Mouse (Mus musculus) neural tube, embryonic 15.5 days (tissue): ENCODE data around the gene Vps35. TPM values are rescaled to one million over a fixed set of nuclear protein-coding genes. Genes with fewer than 3 reads are reported as not detected.

Experiments used
- ATAC-seq: fragments of 200-750 bp; cut with Nextera tagmentation; 2 replicates; pipeline ENCODE4 v1.8.0; 2017; ENCODE audit warnings: mild to moderate bottlenecking, moderate TSS enrichment, moderate library complexity; ENCODE audit not compliant: low FRiP score
- H3K27ac ChIP-seq: fragments of 300-500 bp; sonication (generic); replicated peaks from 2 replicates; pipeline ENCODE4 v1.5.1; 2015; ENCODE audit warnings: mild to moderate bottlenecking, inconsistent platforms
- H3K27me3 ChIP-seq: fragments of 300-500 bp; sonication (generic); replicated peaks from 2 replicates; pipeline ENCODE4 v1.6.1; 2015; ENCODE audit warnings: inconsistent platforms
- H3K36me3 ChIP-seq: fragments of 300-500 bp; sonication (generic); 2 replicates; pipeline ENCODE4 v1.6.1; 2015; ENCODE audit warnings: inconsistent platforms
- H3K4me1 ChIP-seq: fragments of 300-500 bp; sonication (generic); 2 replicates; pipeline ENCODE4 v1.6.1; 2015; ENCODE audit warnings: inconsistent platforms
- H3K4me2 ChIP-seq: fragments of 300-500 bp; sonication (generic); 2 replicates; pipeline ENCODE4 v1.6.1; 2015; ENCODE audit warnings: inconsistent platforms, mild to moderate bottlenecking, moderate library complexity
- H3K4me3 ChIP-seq: fragments of 300-500 bp; sonication (generic); replicated peaks from 2 replicates; pipeline ENCODE4 v1.5.1; 2015; ENCODE audit warnings: mild to moderate bottlenecking, inconsistent platforms
- H3K9ac ChIP-seq: fragments of 300-500 bp; sonication (generic); replicated peaks from 2 replicates; pipeline ENCODE4 v1.6.1; 2015; ENCODE audit warnings: mild to moderate bottlenecking, inconsistent platforms
- H3K9me3 ChIP-seq: fragments of 300-500 bp; sonication (generic); replicated peaks from 2 replicates; pipeline ENCODE4 v1.6.1; 2016; ENCODE audit warnings: inconsistent platforms
- WGBS: fragments of 180-500 bp; shearing (Covaris S2); methylation state at CpG from one replicate; pipeline ENCODE4 v1.1.7; 2015; ENCODE audit warnings: mixed read lengths; 5-methylcytosine and 5-hydroxymethylcytosine counted together
- polyA plus RNA-seq: library from polyadenylated mRNA; unstranded; fragments of >200 nt; fragmentation: Nextera tagmentation; extraction: Ambion mirVana; gene quantifications from 2 replicates; pipeline ENCODE4 v1.2.1, GENCODE M21; 2015

Gene Vps35
- polyA plus RNA-seq, 1 experiment from 2014 or later, result 171 TPM

DNA sequence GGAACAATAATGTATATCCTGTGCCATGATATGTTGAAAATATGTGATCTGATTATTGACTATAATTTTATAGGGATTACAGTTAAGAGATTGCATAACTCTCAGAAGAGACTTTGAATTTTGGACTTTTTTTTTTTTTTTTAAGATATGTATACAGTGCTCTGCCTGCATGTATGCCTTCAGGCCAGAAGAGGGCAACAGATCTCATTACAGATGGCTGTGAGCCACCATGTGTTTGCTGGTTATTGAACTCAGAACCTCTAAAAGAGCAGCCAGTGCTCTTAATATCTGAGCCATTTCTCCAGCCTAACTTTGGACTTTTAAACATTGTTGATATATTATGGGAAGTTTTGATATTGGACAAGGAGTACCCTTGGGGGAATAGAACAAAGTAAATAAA is 12.1 kb upstream of the Vps35 start:
- H3K27me3 ChIP-seq, result no peaks in the 10 kb centered on the region
- no peaks in the 10 kb centered on the region for H3K9me3 ChIP-seq
- ATAC-seq, result no peak
- H3K27ac ChIP-seq, result no peak overlapping the region
- H3K9ac ChIP-seq, result no peak overlapping the region
- H3K36me3 ChIP-seq, result peaks cover 21% of the 10 kb centered on the region
- no peak overlapping the region for H3K4me3 ChIP-seq
- no peaks in the 10 kb centered on the region for H3K4me1 ChIP-seq
- H3K4me2 ChIP-seq, result no peak overlapping the region

DNA sequence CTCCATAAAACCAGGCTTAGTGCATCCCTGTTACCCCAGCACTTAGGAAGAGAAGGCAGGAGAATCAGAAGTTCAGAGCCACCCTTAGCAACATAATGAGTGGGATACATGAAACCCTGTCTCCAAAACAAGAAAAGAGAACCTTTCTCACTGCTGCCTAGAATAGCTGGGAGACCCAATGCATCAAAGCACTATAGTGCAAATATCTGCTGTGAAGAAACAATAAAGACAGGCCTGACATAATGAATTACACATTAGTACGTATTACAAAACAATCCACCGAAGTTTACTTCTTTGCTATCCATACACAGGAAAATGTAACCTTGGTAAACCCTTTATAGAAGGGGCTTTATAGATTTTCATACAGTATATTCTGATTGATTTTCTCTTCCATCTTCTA is 9.0 kb upstream of the Vps35 start:
- 92% methylated on average over 2 of the region's 2 CpGs for WGBS
- peaks cover 45% of the 10 kb centered on the region for H3K36me3 ChIP-seq
- H3K9ac ChIP-seq, result no peak overlapping the region
- no peak for ATAC-seq
- no peaks in the 10 kb centered on the region for H3K9me3 ChIP-seq
- no peaks in the 10 kb centered on the region for H3K27me3 ChIP-seq
- H3K4me1 ChIP-seq, result no peaks in the 10 kb centered on the region
- no peak overlapping the region for H3K4me3 ChIP-seq
- no peak overlapping the region for H3K4me2 ChIP-seq
- H3K27ac ChIP-seq, result no peak overlapping the region

- Histone ChIP-seq H3K4me1 (peaks cover 15% of the 10 kb centered on the region), H3K4me2 (no peak overlapping the region), H3K36me3 (peaks cover 42% of the 10 kb centered on the region), H3K27ac (no peak overlapping the region), H3K9ac (no peak overlapping the region), H3K27me3 (no peaks in the 10 kb centered on the region), H3K4me3 (no peak overlapping the region), H3K9me3 (no peaks in the 10 kb centered on the region)
- no peak for ATAC-seq
- 87% methylated on average over 5 of the region's 5 CpGs for WGBS
These were observed 3.9 kb upstream of the Vps35 start for GRCm38 (mm10) chr8:85303531-85303930.

- Histone ChIP-seq H3K4me2 (no peak overlapping the region), H3K9ac (no peak overlapping the region), H3K27ac (no peak overlapping the region), H3K36me3 (peaks cover 36% of the 10 kb centered on the region), H3K4me1 (peaks cover 19% of the 10 kb centered on the region), H3K9me3 (no peaks in the 10 kb centered on the region), H3K4me3 (no peak overlapping the region), H3K27me3 (no peaks in the 10 kb centered on the region)
- WGBS, result 92% methylated on average over 3 of the region's 3 CpGs
- no peak for ATAC-seq
These were observed 3.3 kb upstream of the Vps35 start for GRCm38 (mm10) chr8:85302931-85303330.

DNA sequence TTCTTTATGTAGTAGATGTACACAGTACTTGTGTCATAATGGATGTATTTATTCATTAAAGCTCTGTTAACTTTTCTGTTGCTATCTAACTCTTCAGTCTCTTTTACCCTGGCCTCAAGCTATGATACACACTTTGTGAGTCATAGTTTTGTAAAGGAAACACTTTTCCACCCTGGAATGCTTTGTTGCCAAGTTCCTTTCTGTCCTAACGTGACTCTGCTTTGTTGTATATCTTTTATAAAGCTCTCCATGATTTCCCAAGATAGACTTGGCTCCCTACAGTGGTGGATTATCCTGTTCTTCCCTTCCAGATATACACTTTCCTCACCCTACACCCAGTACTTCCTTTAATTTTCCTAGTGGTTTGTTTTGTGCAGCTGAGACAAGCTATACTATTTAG is 2.3 kb upstream of the Vps35 start:
- no peak overlapping the region for H3K4me2 ChIP-seq
- H3K4me1 ChIP-seq, result peaks cover 29% of the 10 kb centered on the region
- no peak for ATAC-seq
- H3K9ac ChIP-seq, result no peak overlapping the region
- WGBS, result 51% methylated on average over 1 of the region's 1 CpGs
- H3K9me3 ChIP-seq, result no peaks in the 10 kb centered on the region
- H3K36me3 ChIP-seq, result peaks cover 31% of the 10 kb centered on the region
- no peak overlapping the region for H3K4me3 ChIP-seq
- H3K27me3 ChIP-seq, result no peaks in the 10 kb centered on the region
- no peak overlapping the region for H3K27ac ChIP-seq

DNA sequence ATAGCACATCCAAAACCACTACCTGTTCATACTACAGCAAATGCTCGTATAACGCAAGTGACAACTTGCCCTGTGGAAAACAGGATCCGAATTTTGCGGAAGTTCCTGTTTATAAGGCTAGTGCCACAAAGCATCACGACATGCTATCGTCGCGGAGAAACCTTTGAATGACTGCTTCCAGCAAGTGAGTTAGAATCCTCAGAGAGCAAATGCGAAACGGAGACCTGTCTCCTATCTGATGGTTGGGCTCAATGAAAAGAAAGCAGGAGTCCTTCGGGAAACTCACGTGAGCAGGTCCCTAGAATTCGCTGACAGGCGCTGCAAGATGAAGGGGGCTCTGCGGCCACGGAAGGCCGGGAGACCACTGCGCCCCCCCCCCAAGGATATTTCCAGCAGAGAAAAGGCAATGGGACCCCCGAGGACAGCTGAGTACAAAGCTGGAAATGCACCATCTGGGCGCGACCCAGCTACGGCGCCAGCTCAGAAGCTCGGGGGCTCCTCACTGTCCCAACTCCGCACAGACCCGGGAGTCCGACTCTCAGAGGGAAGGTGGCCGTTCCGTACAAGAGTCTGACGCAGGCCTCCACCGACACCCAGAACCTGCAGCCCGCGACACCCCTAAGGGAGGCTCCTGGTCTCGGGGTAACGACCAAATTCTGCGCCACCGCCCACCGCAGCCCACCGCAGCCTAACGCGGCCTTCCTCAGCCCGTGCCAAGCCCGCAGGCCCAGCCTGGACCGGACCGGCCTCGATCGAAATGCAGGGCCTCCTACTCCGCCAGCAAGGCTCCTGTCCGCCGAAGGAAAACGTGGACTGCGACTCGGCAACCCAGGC is 785 bp downstream of the Vps35 start:
- Histone ChIP-seq H3K27ac (peak overlapping the region; percentile 100), H3K4me3 (peak overlapping the region; percentile 94), H3K4me1 (peaks cover 32% of the 10 kb centered on the region), H3K9ac (peak overlapping the region; percentile 92), H3K4me2 (peak overlapping the region; percentile 71), H3K27me3 (no peaks in the 10 kb centered on the region), H3K36me3 (peaks cover 8% of the 10 kb centered on the region), H3K9me3 (no peaks in the 10 kb centered on the region)
- WGBS, result under 1% methylated on average over 53 of the region's 53 CpGs
- peak; percentile 33 for ATAC-seq

- no peak overlapping the region for H3K9ac ChIP-seq
- H3K4me3 ChIP-seq, result no peak overlapping the region
- H3K27me3 ChIP-seq, result no peaks in the 10 kb centered on the region
- 96% methylated on average over 1 of the region's 1 CpGs for WGBS
- H3K9me3 ChIP-seq, result no peaks in the 10 kb centered on the region
- H3K4me2 ChIP-seq, result no peak overlapping the region
- no peak for ATAC-seq
- peaks cover 49% of the 10 kb centered on the region for H3K36me3 ChIP-seq
- H3K4me1 ChIP-seq, result no peaks in the 10 kb centered on the region
- H3K27ac ChIP-seq, result no peak overlapping the region
These were observed 12.8 kb downstream of the Vps35 start for GRCm38 (mm10) chr8:85286846-85287245.

GRCm38 (mm10) chr8:85227297-85227696 is 72.3 kb downstream of the Vps35 start:
- Histone ChIP-seq H3K9me3 (no peaks in the 10 kb centered on the region), H3K4me2 (no peak overlapping the region)

GRCm38 (mm10) chr8:85225688-85226087 is 73.9 kb downstream of the Vps35 start, which contains the start of gene Olfr371:
Gene Olfr371 (plus strand): TSS chr8:85225988.
- Histone ChIP-seq H3K27me3 (no peaks in the 10 kb centered on the region), H3K27ac (no peak within 1 kb of the TSS), H3K9me3 (no peaks in the 10 kb centered on the region), H3K9ac (no peak within 1 kb of the TSS), H3K4me3 (no peak within 1 kb of the TSS), H3K4me2 (no peak within 1 kb of the TSS), H3K4me1 (no peaks in the 10 kb centered on the region), H3K36me3 (no peaks in the 10 kb centered on the region)
- ATAC-seq, result no peak
- 55% methylated on average over 1 of the region's 1 CpGs for WGBS

More at GRCm38 (mm10) chr8:85227297-85227696, 72.3 kb downstream of the Vps35 start:
- H3K4me3 ChIP-seq, result no peak overlapping the region
- no peaks in the 10 kb centered on the region for H3K36me3 ChIP-seq
- H3K27me3 ChIP-seq, result no peaks in the 10 kb centered on the region
- H3K4me1 ChIP-seq, result no peaks in the 10 kb centered on the region
- no peak overlapping the region for H3K9ac ChIP-seq
- ATAC-seq, result no peak
- no peak overlapping the region for H3K27ac ChIP-seq
- 78% methylated on average over 1 of the region's 1 CpGs for WGBS

GRCm38 (mm10) chr8:85220992-85221391 is 78.6 kb downstream of the Vps35 start:
- no peaks in the 10 kb centered on the region for H3K4me1 ChIP-seq
- H3K4me3 ChIP-seq, result no peak overlapping the region
- no peak overlapping the region for H3K9ac ChIP-seq
- H3K36me3 ChIP-seq, result no peaks in the 10 kb centered on the region
- H3K27me3 ChIP-seq, result no peaks in the 10 kb centered on the region
- no peak for ATAC-seq
- H3K27ac ChIP-seq, result peak overlapping the region; percentile 37; the same call in 1 of the 2 replicates
- H3K9me3 ChIP-seq, result no peaks in the 10 kb centered on the region
- H3K4me2 ChIP-seq, result no peak overlapping the region
- 63% methylated on average over 6 of the region's 6 CpGs for WGBS

DNA sequence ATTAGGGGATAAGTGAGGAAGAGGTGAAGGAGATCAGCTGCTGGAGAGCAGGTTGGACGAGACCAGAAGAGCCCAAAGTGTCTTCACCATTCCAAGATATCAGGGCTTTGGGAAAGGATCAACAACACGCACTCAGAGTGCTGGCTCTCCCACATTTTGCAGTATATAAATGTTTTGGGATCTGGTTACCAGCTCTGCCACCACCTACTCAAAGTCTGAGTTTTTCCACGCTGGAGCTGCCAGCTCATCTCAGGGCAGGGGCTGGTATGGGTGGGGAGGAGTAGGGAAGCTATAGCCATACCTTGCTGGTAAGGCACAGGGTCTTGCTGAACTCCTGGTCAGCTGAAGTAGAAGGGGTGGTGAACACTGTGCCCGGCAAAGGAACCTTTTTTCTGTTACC is 79.4 kb downstream of the Vps35 start:
- no peaks in the 10 kb centered on the region for H3K9me3 ChIP-seq

More for the DNA sequence above, 79.4 kb downstream of the Vps35 start:
- H3K36me3 ChIP-seq, result no peaks in the 10 kb centered on the region
- no peaks in the 10 kb centered on the region for H3K4me1 ChIP-seq
- no peak overlapping the region for H3K27ac ChIP-seq
- H3K9ac ChIP-seq, result no peak overlapping the region
- H3K4me3 ChIP-seq, result no peak overlapping the region
- no peak for ATAC-seq
- 78% methylated on average over 4 of the region's 4 CpGs for WGBS
- no peak overlapping the region for H3K4me2 ChIP-seq
- H3K27me3 ChIP-seq, result no peaks in the 10 kb centered on the region
